Mouse (Mus musculus) midbrain, embryonic 14.5 days (tissue): Measurements from ENCODE around the gene Coro1c. TPM values are rescaled to one million over a fixed set of nuclear protein-coding genes. Genes with fewer than 3 reads are reported as not detected.

ENCODE experiments used
- ATAC-seq: fragments of 200-750 bp; cut with Nextera tagmentation; 2 replicates; pipeline ENCODE4 v1.8.0; 2017; ENCODE audit warnings: moderate number of reproducible peaks, moderate library complexity; ENCODE audit not compliant: low FRiP score, low TSS enrichment
- DNase-seq: peaks from one replicate; pipeline ENCODE4 v3.0.0-alpha.2; 2015
- H3K27ac ChIP-seq: fragments of 300-500 bp; sonication (generic); replicated peaks from 2 replicates; pipeline ENCODE4 v1.5.1; 2014; ENCODE audit warnings: mild to moderate bottlenecking, low read depth, low read length, moderate library complexity
- H3K27me3 ChIP-seq: fragments of 300-500 bp; sonication (generic); 2 replicates; pipeline ENCODE4 v1.6.1; 2014; ENCODE audit warnings: low read length, control low read depth, mixed read lengths; ENCODE audit not compliant: control insufficient read depth, insufficient read depth
- H3K36me3 ChIP-seq: fragments of 300-500 bp; sonication (generic); 2 replicates; pipeline ENCODE4 v1.6.1; 2014; ENCODE audit warnings: low read length, control low read depth; ENCODE audit not compliant: control insufficient read depth, insufficient read depth
- H3K4me1 ChIP-seq: fragments of 300-500 bp; sonication (generic); 2 replicates; pipeline ENCODE4 v1.6.1; 2014; ENCODE audit warnings: mild to moderate bottlenecking, antibody characterized with exemption, low read length, control low read depth; ENCODE audit not compliant: control insufficient read depth, insufficient read depth
- H3K4me2 ChIP-seq: fragments of 300-500 bp; sonication (generic); 2 replicates; pipeline ENCODE4 v1.6.1; 2014; ENCODE audit warnings: mild to moderate bottlenecking, low read length, moderate library complexity
- H3K4me3 ChIP-seq: fragments of 300-500 bp; sonication (generic); replicated peaks from 2 replicates; pipeline ENCODE4 v1.5.1; 2014; ENCODE audit warnings: low read depth, low read length
- H3K9ac ChIP-seq: fragments of 300-500 bp; sonication (generic); replicated peaks from 2 replicates; pipeline ENCODE4 v1.6.1; 2014; ENCODE audit warnings: mild to moderate bottlenecking, low read length, moderate library complexity
- H3K9me3 ChIP-seq: fragments of 300-500 bp; sonication (generic); 2 replicates; pipeline ENCODE4 v1.6.1; 2016; ENCODE audit warnings: low read length, control low read depth, mixed read lengths; ENCODE audit not compliant: control insufficient read depth
- WGBS: fragments of 180-500 bp; shearing (Covaris S2); extraction: QIAGEN DNeasy Blood & Tissue Kit; methylation state at CpG from one replicate; pipeline ENCODE4 v1.1.7; 2014; 5-methylcytosine and 5-hydroxymethylcytosine counted together
- polyA plus RNA-seq: library from polyadenylated mRNA; unstranded; fragments of >200 nt; fragmentation: Nextera tagmentation; extraction: Ambion mirVana; gene quantifications from 2 replicates; pipeline ENCODE4 v1.2.1, GENCODE M21; 2014

Gene Coro1c
- polyA plus RNA-seq, 1 experiment from 2014 or later: 201 TPM

DNA sequence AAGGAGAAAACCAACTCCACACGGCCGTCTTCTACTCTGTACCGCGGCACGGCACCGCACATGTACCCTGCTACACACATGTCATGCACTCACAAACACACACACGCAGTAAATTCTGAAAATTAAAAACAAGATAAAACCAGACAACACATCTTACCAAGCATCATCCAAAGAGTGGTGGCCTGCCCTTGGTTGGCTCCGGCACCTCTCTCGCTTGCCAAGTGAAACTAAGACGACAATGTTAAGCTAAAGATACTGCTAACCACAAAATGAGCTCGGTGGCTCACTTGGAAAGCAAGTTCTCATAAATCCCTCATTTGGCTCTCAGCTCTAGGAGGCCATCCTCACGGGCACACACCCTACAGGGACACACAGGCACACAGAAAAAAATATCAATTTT lies 9.0 kb downstream of the Coro1c start:
- Histone ChIP-seq H3K36me3 (no peaks in the 10 kb centered on the region), H3K27me3 (no peaks in the 10 kb centered on the region), H3K27ac (no peak overlapping the region), H3K9me3 (no peaks in the 10 kb centered on the region), H3K4me2 (no peak overlapping the region), H3K4me3 (no peak overlapping the region), H3K9ac (no peak overlapping the region), H3K4me1 (peaks cover 25% of the 10 kb centered on the region)
- DNase-seq (no peak), ATAC-seq (no peak)
- 94% methylated on average over 12 of the region's 12 CpGs for WGBS

DNA sequence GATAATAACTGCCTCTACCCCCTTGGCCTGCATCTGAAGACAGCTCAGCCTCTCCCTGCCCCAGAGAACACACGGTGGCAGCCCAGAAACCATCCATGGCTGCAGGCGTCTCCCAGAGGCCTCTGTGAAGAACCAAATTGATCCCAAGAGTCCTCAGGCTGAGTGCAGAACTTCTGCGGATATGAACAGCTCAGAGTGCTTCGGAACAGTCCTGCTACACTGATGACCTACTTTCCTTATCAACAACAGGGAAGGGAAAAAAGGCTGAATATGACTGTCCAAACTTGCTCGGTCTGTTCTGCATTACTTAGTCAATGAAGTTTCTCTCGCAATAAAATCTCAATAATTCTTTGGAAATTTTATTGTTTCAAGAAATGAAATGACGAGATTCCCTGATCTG lies 16.6 kb downstream of the Coro1c start:
- H3K27me3 ChIP-seq: no peaks in the 10 kb centered on the region
- 0 out of 2 replicates have a peak overlapping the region, but pooled peaks have one; percentile 9 for H3K27ac ChIP-seq
- 81% methylated on average over 7 of the region's 7 CpGs for WGBS
- no peaks in the 10 kb centered on the region for H3K36me3 ChIP-seq
- no peaks in the 10 kb centered on the region for H3K9me3 ChIP-seq
- peaks cover 14% of the 10 kb centered on the region for H3K4me1 ChIP-seq
- no peak overlapping the region for H3K9ac ChIP-seq
- H3K4me3 ChIP-seq: no peak overlapping the region
- H3K4me2 ChIP-seq: no peak overlapping the region
- DNase-seq: no peak
- ATAC-seq: no peak

- no peak for DNase-seq
- Histone ChIP-seq H3K27ac (no peak overlapping the region), H3K9me3 (no peaks in the 10 kb centered on the region), H3K4me1 (peaks cover 16% of the 10 kb centered on the region), H3K4me2 (no peak overlapping the region), H3K4me3 (no peak overlapping the region), H3K9ac (no peak overlapping the region), H3K27me3 (no peaks in the 10 kb centered on the region), H3K36me3 (no peaks in the 10 kb centered on the region)
- ATAC-seq: no peak
- whole genome bisulfite sequencing: 90% methylated on average over 18 of the region's 18 CpGs
Observed at GRCm38 (mm10) chr5:113890874-113891273, 17.7 kb downstream of the Coro1c start.

- Histone ChIP-seq H3K27ac (no peak overlapping the region), H3K4me3 (no peak overlapping the region), H3K4me1 (peaks cover 19% of the 10 kb centered on the region), H3K9me3 (no peaks in the 10 kb centered on the region), H3K4me2 (no peak overlapping the region), H3K36me3 (no peaks in the 10 kb centered on the region), H3K27me3 (no peaks in the 10 kb centered on the region), H3K9ac (no peak overlapping the region)
- no peak for ATAC-seq
- 65% methylated on average over 4 of the region's 4 CpGs for WGBS
- DNase-seq: no peak
Observed at GRCm38 (mm10) chr5:113889912-113890311, 18.6 kb downstream of the Coro1c start.

GRCm38 (mm10) chr5:113889181-113889906 lies 19.2 kb downstream of the Coro1c start:
- WGBS: 32% methylated on average over 19 of the region's 19 CpGs
- ATAC-seq: no peak
- peak overlapping the region; percentile 73 for H3K27ac ChIP-seq

GRCm38 (mm10) chr5:113888186-113888795 lies 20.3 kb downstream of the Coro1c start:
- Histone ChIP-seq H3K4me2 (no peak overlapping the region), H3K9ac (no peak overlapping the region), H3K9me3 (no peaks in the 10 kb centered on the region), H3K27ac (peak overlapping the region; percentile 73; the same call in 1 of the 2 replicates), H3K27me3 (no peaks in the 10 kb centered on the region), H3K36me3 (no peaks in the 10 kb centered on the region), H3K4me3 (no peak overlapping the region), H3K4me1 (peaks cover 23% of the 10 kb centered on the region)
- ATAC-seq: no peak
- DNase-seq: no peak
- WGBS: 91% methylated on average over 5 of the region's 5 CpGs

More at GRCm38 (mm10) chr5:113889181-113889906, 19.2 kb downstream of the Coro1c start:
- Histone ChIP-seq H3K27me3 (no peaks in the 10 kb centered on the region), H3K9me3 (no peaks in the 10 kb centered on the region), H3K4me2 (peak overlapping the region; percentile 12; the same call in 1 of the 2 replicates), H3K4me1 (peaks cover 21% of the 10 kb centered on the region), H3K9ac (no peak overlapping the region), H3K36me3 (no peaks in the 10 kb centered on the region), H3K4me3 (no peak overlapping the region)
- DNase-seq: no peak

GRCm38 (mm10) chr5:113887132-113887531 lies 21.4 kb downstream of the Coro1c start:
- Histone ChIP-seq H3K36me3 (no peaks in the 10 kb centered on the region), H3K9ac (no peak overlapping the region), H3K27ac (no peak overlapping the region), H3K4me2 (no peak overlapping the region), H3K9me3 (no peaks in the 10 kb centered on the region), H3K4me3 (no peak overlapping the region), H3K4me1 (peaks cover 33% of the 10 kb centered on the region), H3K27me3 (no peaks in the 10 kb centered on the region)
- 75% methylated on average over 11 of the region's 11 CpGs for WGBS
- ATAC-seq: no peak
- DNase-seq: no peak

DNA sequence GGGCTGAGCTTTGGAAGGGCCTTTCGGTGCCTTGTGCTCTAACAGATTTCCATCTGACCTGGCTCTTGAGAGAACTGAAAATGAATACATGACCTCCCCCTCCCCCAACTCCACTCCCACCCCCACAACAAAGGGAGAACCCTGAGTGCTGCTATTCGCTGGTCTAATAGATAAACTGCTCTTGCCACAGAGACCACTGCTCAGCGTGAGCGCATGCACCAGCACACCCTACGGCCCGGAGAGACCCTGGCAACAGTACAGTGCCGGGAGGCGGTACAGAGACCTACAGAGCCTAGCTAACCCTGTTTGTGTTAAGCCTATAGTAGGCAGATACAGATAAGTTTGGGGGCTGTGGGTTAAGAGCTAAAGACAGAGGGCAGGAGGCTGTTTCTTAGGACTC lies 22.9 kb downstream of the Coro1c start:
- Histone ChIP-seq H3K4me2 (no peak overlapping the region), H3K36me3 (peaks cover 15% of the 10 kb centered on the region), H3K4me3 (no peak overlapping the region), H3K4me1 (peaks cover 33% of the 10 kb centered on the region), H3K9ac (no peak overlapping the region), H3K27me3 (no peaks in the 10 kb centered on the region), H3K27ac (0 out of 2 replicates have a peak overlapping the region, but pooled peaks have one; percentile 13), H3K9me3 (no peaks in the 10 kb centered on the region)
- WGBS: 55% methylated on average over 8 of the region's 8 CpGs
- ATAC-seq: no peak
- no peak for DNase-seq

DNA sequence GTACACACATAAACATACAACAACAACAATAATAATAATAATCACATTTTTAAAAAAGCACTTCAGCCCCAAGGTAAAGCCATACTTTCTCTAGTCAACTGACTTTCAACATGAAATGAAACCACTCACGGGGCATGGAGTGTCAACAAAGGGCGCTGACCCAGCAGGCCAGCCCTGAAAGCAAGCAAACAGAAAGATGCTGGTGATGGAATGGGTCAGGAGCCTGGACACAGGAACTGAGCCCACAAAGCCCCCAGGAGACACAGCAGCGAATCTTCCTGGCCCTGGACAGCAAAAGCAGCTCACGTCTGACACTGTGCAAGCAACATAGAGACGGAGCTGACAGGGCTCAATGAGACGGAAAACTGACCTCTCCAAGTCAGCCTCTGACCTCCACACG lies 23.8 kb downstream of the Coro1c start:
- WGBS: 69% methylated on average over 7 of the region's 7 CpGs
- ATAC-seq (no peak), DNase-seq (no peak)
- H3K36me3 ChIP-seq: peaks cover 23% of the 10 kb centered on the region
- H3K27me3 ChIP-seq: no peaks in the 10 kb centered on the region
- peaks cover 30% of the 10 kb centered on the region for H3K4me1 ChIP-seq
- H3K9ac ChIP-seq: no peak overlapping the region
- H3K9me3 ChIP-seq: no peaks in the 10 kb centered on the region
- no peak overlapping the region for H3K27ac ChIP-seq
- H3K4me3 ChIP-seq: no peak overlapping the region
- H3K4me2 ChIP-seq: no peak overlapping the region
